Mouse (Mus musculus): ENCODE data around the gene Spata16.

- TF ChIP-seq POLR2A (IDR thresholded peaks at IDR 0.05; ENCODE audit: control insufficient read depth in 1 of 2, insufficient read depth in 1 of 2, low read depth in 1 of 2, low read length in 2 of 2, poor library complexity in 1 of 2) (no peak), EP300 (IDR thresholded peaks at IDR 0.05; ENCODE audit: low read depth in 1 of 2, low read length in 2 of 2) (no peak), MEF2A (IDR thresholded peaks at IDR 0.05; ENCODE audit: extremely low read depth, insufficient replicate concordance, low read depth, low read length, poor library complexity, severe bottlenecking) (no peak), ELF1 (IDR thresholded peaks at IDR 0.05; ENCODE audit: low read depth, low read length) (no peak), CTCF (IDR thresholded peaks at IDR 0.05 in 2 of 3, conservative IDR thresholded peaks at IDR 0.05 in 1 of 3; ENCODE audit: control insufficient read depth in 1 of 3, insufficient read depth in 1 of 3, low read depth in 2 of 3, low read length in 3 of 3, poor library complexity in 1 of 3, severe bottlenecking in 1 of 3) (no peak), TBP (IDR thresholded peaks at IDR 0.05; ENCODE audit: low read depth, low read length) (no peak), USF2 (IDR thresholded peaks at IDR 0.05; ENCODE audit: borderline replicate concordance in 1 of 2, insufficient read depth in 1 of 2, low read depth in 1 of 2, low read length in 2 of 2) (no peak), BHLHE40 (IDR thresholded peaks at IDR 0.05; ENCODE audit: borderline replicate concordance, low read depth, low read length) (no peak), ZKSCAN1 (IDR thresholded peaks at IDR 0.05; ENCODE audit: low read depth, low read length) (no peak), E2F4 (IDR thresholded peaks at IDR 0.05; ENCODE audit: borderline replicate concordance, low read depth, low read length) (no peak), USF1 (IDR thresholded peaks at IDR 0.05; ENCODE audit: low read depth, low read length) (no peak), ZNF384 (IDR thresholded peaks at IDR 0.05; ENCODE audit: low read depth, low read length) (no peak), MAFK (IDR thresholded peaks at IDR 0.05; ENCODE audit: borderline replicate concordance, low read depth, low read length) (no peak)
Observed at GRCm38 (mm10) chr3:26796954-26797353, 159.5 kb downstream of the Spata16 start.
